Mouse (Mus musculus): ENCODE results near the gene Naip6. TPM values are rescaled to one million over a fixed set of nuclear protein-coding genes. Genes with fewer than 3 reads are reported as not detected.

Gene Naip6
- 0.39 TPM for polyA plus RNA-seq (2014; fragmentation: Illumina TruSeq; extraction: RNeasy Lipid Tissue Mini Kit (QIAGEN cat#74804); ENCODE audit: low read depth, low replicate concordance)

GRCm38 (mm10) chr13:100317256-100317893, at the start of gene Naip6:
Naip6 (minus strand) TSS chr13:100317674.

GRCm38 (mm10) chr13:100246223-100246622, 71.3 kb downstream of the Naip6 start, which contains the start of gene Naip5:
Naip5 (minus strand) TSS chr13:100246323.

Other genes with a start within 250 kb of the Naip6 start
- gene Bdp1, start 213.6 kb downstream of the Naip6 start, polyA plus RNA-seq (2014; fragmentation: Illumina TruSeq; extraction: RNeasy Lipid Tissue Mini Kit (QIAGEN cat#74804); ENCODE audit: low read depth, low replicate concordance), result 12.5 TPM
- 10.0 TPM for gene Serf1, start 209.7 kb downstream of the Naip6 start, polyA plus RNA-seq (2014; fragmentation: Illumina TruSeq; extraction: RNeasy Lipid Tissue Mini Kit (QIAGEN cat#74804); ENCODE audit: low read depth, low replicate concordance)
- gene Smn1, start 192.8 kb downstream of the Naip6 start, polyA plus RNA-seq (2014; fragmentation: Illumina TruSeq; extraction: RNeasy Lipid Tissue Mini Kit (QIAGEN cat#74804); ENCODE audit: low read depth, low replicate concordance), result 14.7 TPM
- 0.65 TPM for gene Naip2, start 115.6 kb downstream of the Naip6 start, polyA plus RNA-seq (2014; fragmentation: Illumina TruSeq; extraction: RNeasy Lipid Tissue Mini Kit (QIAGEN cat#74804); ENCODE audit: low read depth, low replicate concordance)
- gene Naip5, start 71.4 kb downstream of the Naip6 start, polyA plus RNA-seq (2014; fragmentation: Illumina TruSeq; extraction: RNeasy Lipid Tissue Mini Kit (QIAGEN cat#74804); ENCODE audit: low read depth, low replicate concordance), result 0.79 TPM
- gene Naip1, start 135.2 kb upstream of the Naip6 start, polyA plus RNA-seq (2014; fragmentation: Illumina TruSeq; extraction: RNeasy Lipid Tissue Mini Kit (QIAGEN cat#74804); ENCODE audit: low read depth, low replicate concordance), result not detected
- 25.3 TPM for gene Gtf2h2, start 174.9 kb upstream of the Naip6 start, polyA plus RNA-seq (2014; fragmentation: Illumina TruSeq; extraction: RNeasy Lipid Tissue Mini Kit (QIAGEN cat#74804); ENCODE audit: low read depth, low replicate concordance)
- 0.68 TPM for gene Ocln, start 235.0 kb upstream of the Naip6 start, polyA plus RNA-seq (2014; fragmentation: Illumina TruSeq; extraction: RNeasy Lipid Tissue Mini Kit (QIAGEN cat#74804); ENCODE audit: low read depth, low replicate concordance)

Data from heart, adult 10 weeks (tissue).